Mouse (Mus musculus): ENCODE measurements around the gene Wdr3. TPM values are rescaled to one million over a fixed set of nuclear protein-coding genes. Genes with fewer than 3 reads are reported as not detected.

Gene Wdr3
- 17.7 TPM for polyA plus RNA-seq (2014; fragmentation: Illumina TruSeq; extraction: RNeasy Lipid Tissue Mini Kit (QIAGEN cat#74804); ENCODE audit: low read depth, low replicate concordance)

GRCm38 (mm10) chr3:100162315-100163105 is at the start of gene Wdr3, which contains the start of gene Gdap2:
Gene Wdr3 (minus strand): TSS chr3:100162407.
Gene Gdap2 (plus strand): TSS chr3:100162381.

Other genes with a start within 250 kb of the Wdr3 start
- gene Gdap2, start within 50 bp of the Wdr3 start, polyA plus RNA-seq (2014; fragmentation: Illumina TruSeq; extraction: RNeasy Lipid Tissue Mini Kit (QIAGEN cat#74804); ENCODE audit: low read depth, low replicate concordance) = 38.6 TPM